ENCODE assay signal across 10 mouse cellular contexts in genomic region chr3:136790261-136790871, GRCm38 (mm10).
DNase-seq lines count a peak whose midpoint lies in the region; ATAC-seq and TF ChIP-seq lines count a peak whose summit lies in the region.
"Had no signal": no experiment of that assay in that cellular context is flagged by ENCODE, and none has a peak within 500 bp of the region (broad histone marks: within the 10 kb centered on the region; RNA-seq: fewer than 3 reads in every experiment).

No protein-coding gene starts in this region.

- peak; percentile 65; the same call in 1 of the 2 replicates for ATAC-seq in kidney, embryonic 14.5 days (ENCODE audit: low FRiP score, low TSS enrichment)
- peak; percentile 78 for ATAC-seq in G1E (ENCODE audit: extremely low read depth, insufficient number of reproducible peaks, low FRiP score, poor library complexity, severe bottlenecking)
- ATAC-seq in liver, embryonic 14.5 days (ENCODE audit: insufficient read depth), result peak; percentile 43; the same call in 1 of the 2 replicates

- no peaks in the 10 kb centered on the region for H3K27me3 ChIP-seq in kidney, embryonic 14.5 days (ENCODE audit: control insufficient read depth, insufficient read depth, low read length)
- no peaks in the 10 kb centered on the region for H3K27me3 ChIP-seq in G1E (ENCODE audit: insufficient read depth, low read length)
- no peaks in the 10 kb centered on the region for H3K27me3 ChIP-seq in liver, embryonic 14.5 days (ENCODE audit: control insufficient read depth, insufficient read depth, low read length)

- peaks cover 11% of the 10 kb centered on the region; the same call in 1 of the 2 replicates for H3K4me1 ChIP-seq in kidney, embryonic 14.5 days (ENCODE audit: control insufficient read depth, insufficient read depth, low read length)
- H3K4me1 ChIP-seq in G1E (ENCODE audit: insufficient read depth, low read depth, low read length), result peaks cover 41% of the 10 kb centered on the region
- H3K4me1 ChIP-seq in liver, embryonic 14.5 days (replicated peaks; ENCODE audit: control insufficient read depth in 2 of 2, insufficient read depth in 2 of 2, low read length in 1 of 2), result peaks cover 5 to 24% of the 10 kb centered on the region in 2 experiments

- TF ChIP-seq CTCF in G1E (IDR thresholded peaks at IDR 0.05; ENCODE audit: low read depth, low read length), result no peak
- no peak for TF ChIP-seq CTCF in liver, embryonic 14.5 days (IDR thresholded peaks at IDR 0.05; ENCODE audit: low read depth)

- H3K9me3 ChIP-seq in kidney, embryonic 14.5 days (ENCODE audit: control insufficient read depth, low read length), result no peaks in the 10 kb centered on the region
- H3K9me3 ChIP-seq in G1E (replicated peaks), result no peaks in the 10 kb centered on the region
- no peaks in the 10 kb centered on the region for H3K9me3 ChIP-seq in liver, embryonic 14.5 days (ENCODE audit: control insufficient read depth, low read length)

- H3K4me3 ChIP-seq in kidney, embryonic 14.5 days (ENCODE audit: low read length), result no peak overlapping the region
- H3K4me3 ChIP-seq in G1E (ENCODE audit: low read depth, low read length), result no peak overlapping the region
- no peak overlapping the region for H3K4me3 ChIP-seq in liver, embryonic 14.5 days (ENCODE audit: insufficient read depth in 1 of 2, low read depth in 2 of 2, low read length in 2 of 2)

- DNase-seq in kidney, postnatal 14 days, result no peak
- peak; percentile 5 for DNase-seq in G1E (ENCODE audit: low spot score)
- DNase-seq in brain, adult 2 months (ENCODE audit: low read depth, low spot score), result peak; percentile 54
- no peak for DNase-seq in liver, embryonic 14.5 days (ENCODE audit: low read depth in 3 of 3, low spot score in 3 of 3)
- no peak for DNase-seq in layer of hippocampus, postnatal 36 days
- DNase-seq in urinary bladder, postnatal 10 days (ENCODE audit: low spot score), result no peak
- no peak for DNase-seq in layer of hippocampus, postnatal 10 days (ENCODE audit: low spot score in 2 of 2)
- DNase-seq: cerebellum, adult 8-10 months; right cerebral cortex, postnatal 4 days had no signal

- no peak overlapping the region for H3K27ac ChIP-seq in kidney, embryonic 14.5 days (ENCODE audit: low read depth, low read length)
- H3K27ac ChIP-seq in liver, embryonic 14.5 days, result no peak overlapping the region

- H3K4me2 ChIP-seq in kidney, embryonic 14.5 days (replicated peaks; ENCODE audit: low read depth, low read length), result no peak overlapping the region
- no peak overlapping the region for H3K4me2 ChIP-seq in liver, embryonic 14.5 days (ENCODE audit: low read depth)

- no peaks in the 10 kb centered on the region for H3K36me3 ChIP-seq in kidney, embryonic 14.5 days (ENCODE audit: control insufficient read depth, insufficient read depth, low read length)
- peaks cover 4% of the 10 kb centered on the region for H3K36me3 ChIP-seq in G1E (replicated peaks)
- no peaks in the 10 kb centered on the region for H3K36me3 ChIP-seq in liver, embryonic 14.5 days (replicated peaks; ENCODE audit: control insufficient read depth, insufficient read depth, low read depth)

- H3K9ac ChIP-seq in kidney, embryonic 14.5 days (ENCODE audit: low read depth, low read length), result no peak overlapping the region
- no peak overlapping the region for H3K9ac ChIP-seq in liver, embryonic 14.5 days (replicated peaks)

- no peak for TF ChIP-seq EP300 in liver, embryonic 14.5 days (IDR thresholded peaks at IDR 0.05; ENCODE audit: low read depth)

- WGBS in kidney, embryonic 14.5 days, result 27% methylated on average over 4 of the region's 4 CpGs
- WGBS in liver, embryonic 14.5 days (ENCODE audit: insufficient replicate concordance), result 18% methylated on average over 4 of the region's 4 CpGs

Comparison
In these comparisons a context has a peak if more than half of its experiments do, and no peak if none do; other contexts are left out.
1. DNase-seq: peak in G1E (single experiment) and brain, adult 2 months (single experiment); none in kidney, postnatal 14 days (single experiment), liver, embryonic 14.5 days (0 of 3), layer of hippocampus, postnatal 36 days (0 of 2), urinary bladder, postnatal 10 days (single experiment) and layer of hippocampus, postnatal 10 days (0 of 2).
2. Peak in every context shown above with its lines, with median percentiles within 50 percentile points of each other: ATAC-seq.